Mouse (Mus musculus): Measurements from ENCODE around the gene Wipi1. TPM values are rescaled to one million over a fixed set of nuclear protein-coding genes. Genes with fewer than 3 reads are reported as not detected.
A peak's percentile ranks its signal among the peaks of the same experiment; 100 is the strongest.

The Wipi1 gene
- polyA plus RNA-seq, 1 experiment from 2014 or later: 31.5 TPM

DNA sequence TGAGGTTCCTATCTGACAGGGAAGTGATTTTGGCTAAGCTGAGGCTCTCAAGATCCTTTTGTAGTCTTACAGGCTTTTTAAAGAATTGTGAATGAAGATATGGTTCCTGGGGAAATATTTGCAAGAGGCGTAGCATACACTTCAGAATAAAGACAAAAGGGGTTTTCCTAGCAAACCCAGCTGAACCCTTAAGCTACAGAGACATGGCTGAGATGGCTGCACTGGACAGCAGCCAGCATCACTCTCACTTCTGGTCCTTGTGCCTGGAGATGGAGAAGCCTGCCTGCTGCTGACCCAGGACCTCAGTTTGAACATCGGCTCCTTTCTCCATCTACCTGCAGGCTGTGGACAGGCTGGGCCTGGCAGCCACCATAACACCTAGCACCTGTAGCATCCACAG is 37.2 kb downstream of the Wipi1 start:
- Histone ChIP-seq H3K36me3 (ENCODE audit: control insufficient read depth, insufficient read depth, low read length) (peaks cover 61% of the 10 kb centered on the region), H3K27ac (replicated peaks in 1 of 2; ENCODE audit: control insufficient read depth in 1 of 2, insufficient read depth in 1 of 2, low read depth in 2 of 2, low read length in 2 of 2) (no peak overlapping the region), H3K4me2 (ENCODE audit: low read length) (no peak overlapping the region), H3K9ac (ENCODE audit: low read length) (no peak overlapping the region), H3K27me3 (ENCODE audit: control insufficient read depth, insufficient read depth, low read length) (no peaks in the 10 kb centered on the region), H3K4me3 (ENCODE audit: control insufficient read depth in 1 of 2, insufficient read depth in 1 of 2, low read depth in 1 of 2, low read length in 2 of 2) (no peak overlapping the region), H3K4me1 (ENCODE audit: control insufficient read depth in 2 of 2, insufficient read depth in 2 of 2, low read length in 2 of 2) (peaks cover 0 to 2% of the 10 kb centered on the region in 2 experiments; a peak in 1 of 4 replicates), H3K9me3 (ENCODE audit: control insufficient read depth, low read length) (no peaks in the 10 kb centered on the region)
- WGBS: 86% methylated on average over 2 of the region's 2 CpGs
- ATAC-seq (ENCODE audit: insufficient number of reproducible peaks, insufficient read depth, low FRiP score, low read depth): no peak

DNA sequence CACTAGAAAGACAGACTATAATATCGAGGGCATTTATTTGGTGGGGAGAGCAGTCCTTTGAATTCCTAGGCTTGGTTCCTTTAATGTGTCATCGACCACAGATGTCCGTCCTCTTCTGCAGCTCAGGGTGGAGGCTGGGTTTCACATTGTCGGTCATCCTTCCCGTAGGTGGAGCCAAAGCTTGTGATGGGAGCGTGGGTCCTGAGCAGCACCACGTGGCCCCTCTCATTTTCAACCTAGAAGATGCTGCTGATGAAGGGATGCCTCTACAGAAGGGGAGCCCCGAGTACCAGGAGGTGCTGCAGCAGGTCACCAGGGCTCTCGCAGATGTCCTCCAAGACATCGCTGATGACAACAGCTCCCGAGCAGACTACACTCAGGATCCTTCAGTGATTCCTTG is 39.7 kb downstream of the Wipi1 start:
- Histone ChIP-seq H3K4me3 (ENCODE audit: control insufficient read depth in 1 of 2, insufficient read depth in 1 of 2, low read depth in 1 of 2, low read length in 2 of 2) (no peak overlapping the region), H3K4me2 (ENCODE audit: low read length) (no peak overlapping the region), H3K27ac (replicated peaks in 1 of 2; ENCODE audit: control insufficient read depth in 1 of 2, insufficient read depth in 1 of 2, low read depth in 2 of 2, low read length in 2 of 2) (no peak overlapping the region), H3K9me3 (ENCODE audit: control insufficient read depth, low read length) (no peaks in the 10 kb centered on the region), H3K27me3 (ENCODE audit: control insufficient read depth, insufficient read depth, low read length) (no peaks in the 10 kb centered on the region), H3K36me3 (ENCODE audit: control insufficient read depth, insufficient read depth, low read length) (peaks cover 36% of the 10 kb centered on the region), H3K9ac (ENCODE audit: low read length) (no peak overlapping the region), H3K4me1 (ENCODE audit: control insufficient read depth in 2 of 2, insufficient read depth in 2 of 2, low read length in 2 of 2) (peaks cover 0 to 2% of the 10 kb centered on the region in 2 experiments; a peak in 1 of 4 replicates)
- 80% methylated on average over 11 of the region's 11 CpGs for WGBS
- no peak for ATAC-seq (ENCODE audit: insufficient number of reproducible peaks, insufficient read depth, low FRiP score, low read depth)

DNA sequence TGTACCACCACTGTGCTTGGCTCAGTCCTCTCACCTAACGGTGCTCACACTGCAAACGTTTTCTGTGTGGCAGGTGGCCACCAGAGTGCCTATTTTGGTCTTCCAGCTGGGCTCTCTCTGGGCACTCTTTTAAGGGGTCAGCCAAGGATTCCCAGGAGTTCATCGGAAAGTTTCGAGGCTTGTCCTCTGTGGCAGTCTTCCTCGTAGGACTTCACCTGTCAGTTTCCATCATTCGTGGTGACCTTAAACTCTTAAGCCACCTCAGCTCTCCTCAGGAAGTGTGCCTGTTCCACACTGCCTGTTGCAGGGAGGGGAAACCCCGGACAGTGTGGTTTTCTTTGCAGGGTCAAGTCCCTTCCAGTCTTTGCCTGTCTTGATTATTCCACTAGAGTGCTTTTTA is 42.0 kb downstream of the Wipi1 start:
- Histone ChIP-seq H3K36me3 (ENCODE audit: control insufficient read depth, insufficient read depth, low read length) (peaks cover 15% of the 10 kb centered on the region; the same call in 1 of the 2 replicates), H3K9me3 (ENCODE audit: control insufficient read depth, low read length) (no peaks in the 10 kb centered on the region), H3K27me3 (ENCODE audit: control insufficient read depth, insufficient read depth, low read length) (no peaks in the 10 kb centered on the region), H3K4me2 (ENCODE audit: low read length) (no peak overlapping the region), H3K27ac (replicated peaks in 1 of 2; ENCODE audit: control insufficient read depth in 1 of 2, insufficient read depth in 1 of 2, low read depth in 2 of 2, low read length in 2 of 2) (no peak overlapping the region), H3K4me1 (ENCODE audit: control insufficient read depth in 2 of 2, insufficient read depth in 2 of 2, low read length in 2 of 2) (peaks cover 0 to 2% of the 10 kb centered on the region in 2 experiments; a peak in 1 of 4 replicates), H3K4me3 (ENCODE audit: control insufficient read depth in 1 of 2, insufficient read depth in 1 of 2, low read depth in 1 of 2, low read length in 2 of 2) (no peak overlapping the region), H3K9ac (ENCODE audit: low read length) (no peak overlapping the region)
- no peak for ATAC-seq (ENCODE audit: insufficient number of reproducible peaks, insufficient read depth, low FRiP score, low read depth)
- 58% methylated on average over 7 of the region's 7 CpGs for WGBS

DNA sequence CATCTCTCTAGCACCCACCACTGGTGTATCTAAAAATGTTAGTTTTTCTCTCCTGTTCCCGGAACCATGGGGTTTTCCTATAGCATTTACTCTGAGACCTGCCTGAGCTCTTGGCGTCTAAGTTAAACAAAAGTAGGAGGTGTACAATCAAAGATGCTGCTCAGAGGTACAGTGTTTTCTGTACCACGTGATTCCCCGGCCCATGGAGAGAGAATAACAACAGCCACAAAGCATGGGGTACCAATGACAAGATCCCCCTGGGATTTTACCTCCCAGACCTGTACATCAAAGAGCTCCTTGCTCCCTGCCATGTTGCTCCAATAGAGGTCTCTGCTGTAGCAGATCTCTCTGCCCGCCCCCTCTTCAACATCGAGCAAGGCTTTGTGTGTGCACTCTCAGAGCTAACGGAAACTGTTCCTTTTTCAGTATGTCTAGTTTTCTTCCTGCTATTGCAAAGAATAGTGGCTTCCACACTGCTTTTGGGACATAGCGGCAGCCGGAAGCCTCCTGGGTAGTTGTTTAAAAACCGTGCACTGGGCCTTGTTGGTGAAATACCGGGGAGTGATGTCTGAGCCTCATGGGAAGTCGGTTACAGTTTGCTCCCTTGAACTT is 42.7 kb downstream of the Wipi1 start:
- H3K27me3 ChIP-seq (ENCODE audit: control insufficient read depth, insufficient read depth, low read length): no peaks in the 10 kb centered on the region
- 64% methylated on average over 12 of the region's 12 CpGs for WGBS
- H3K4me3 ChIP-seq (ENCODE audit: control insufficient read depth in 1 of 2, insufficient read depth in 1 of 2, low read depth in 1 of 2, low read length in 2 of 2): no peak overlapping the region
- H3K27ac ChIP-seq (replicated peaks in 1 of 2; ENCODE audit: control insufficient read depth in 1 of 2, insufficient read depth in 1 of 2, low read depth in 2 of 2, low read length in 2 of 2): no peak overlapping the region
- H3K9me3 ChIP-seq (ENCODE audit: control insufficient read depth, low read length): no peaks in the 10 kb centered on the region
- H3K4me2 ChIP-seq (ENCODE audit: low read length): no peak overlapping the region
- no peak overlapping the region for H3K9ac ChIP-seq (ENCODE audit: low read length)
- ATAC-seq (ENCODE audit: insufficient number of reproducible peaks, insufficient read depth, low FRiP score, low read depth): no peak
- peaks cover 0 to 2% of the 10 kb centered on the region in 2 experiments; a peak in 1 of 4 replicates for H3K4me1 ChIP-seq (ENCODE audit: control insufficient read depth in 2 of 2, insufficient read depth in 2 of 2, low read length in 2 of 2)
- H3K36me3 ChIP-seq (ENCODE audit: control insufficient read depth, insufficient read depth, low read length): peaks cover 8% of the 10 kb centered on the region; the same call in 1 of the 2 replicates

DNA sequence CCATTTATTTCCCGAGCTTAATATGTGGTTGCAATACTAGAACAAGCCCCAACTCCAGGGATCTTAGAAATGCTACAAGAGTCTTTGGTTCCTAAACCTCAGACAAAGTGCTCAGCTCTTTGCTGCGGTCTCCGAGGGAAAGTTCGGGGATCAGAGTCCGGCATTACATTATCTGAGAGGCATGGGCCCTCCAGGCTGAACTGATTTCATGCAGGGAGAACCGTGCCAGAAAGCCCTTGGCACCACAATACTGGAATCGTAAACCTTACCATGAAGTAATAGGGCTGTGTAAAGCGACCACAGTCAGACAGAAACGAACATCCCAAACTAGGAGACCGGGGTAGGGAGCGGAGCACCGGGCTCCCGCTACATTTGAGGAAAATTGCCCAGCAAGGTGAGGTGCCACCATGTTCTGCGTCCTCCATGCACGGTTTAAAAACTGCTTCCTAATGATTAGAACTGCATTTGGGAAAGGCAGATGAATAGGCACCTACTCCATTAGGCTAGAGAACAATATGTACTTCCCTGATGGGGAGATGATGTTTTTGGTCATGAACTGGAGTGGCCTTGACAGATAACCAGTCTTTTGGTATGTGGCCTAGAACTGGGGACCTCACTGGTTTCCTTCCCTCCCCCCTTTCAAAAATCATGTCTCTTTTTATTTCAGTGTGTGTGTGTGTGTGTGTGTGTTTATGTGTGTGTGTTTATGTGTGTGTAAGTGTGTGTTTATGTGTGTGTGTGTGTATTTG is 47.1 kb downstream of the Wipi1 start:
- no peak overlapping the region for H3K4me3 ChIP-seq (ENCODE audit: control insufficient read depth in 1 of 2, insufficient read depth in 1 of 2, low read depth in 1 of 2, low read length in 2 of 2)
- no peaks in the 10 kb centered on the region for H3K27me3 ChIP-seq (ENCODE audit: control insufficient read depth, insufficient read depth, low read length)
- H3K9ac ChIP-seq (ENCODE audit: low read length): no peak overlapping the region
- H3K36me3 ChIP-seq (ENCODE audit: control insufficient read depth, insufficient read depth, low read length): no peaks in the 10 kb centered on the region
- H3K9me3 ChIP-seq (ENCODE audit: control insufficient read depth, low read length): no peaks in the 10 kb centered on the region
- WGBS: 82% methylated on average over 15 of the region's 15 CpGs
- ATAC-seq (ENCODE audit: insufficient number of reproducible peaks, insufficient read depth, low FRiP score, low read depth): no peak
- no peak overlapping the region for H3K4me2 ChIP-seq (ENCODE audit: low read length)
- H3K4me1 ChIP-seq (ENCODE audit: control insufficient read depth in 2 of 2, insufficient read depth in 2 of 2, low read length in 2 of 2): peaks cover 9 to 16% of the 10 kb centered on the region in 2 experiments
- no peak overlapping the region for H3K27ac ChIP-seq (replicated peaks in 1 of 2; ENCODE audit: control insufficient read depth in 1 of 2, insufficient read depth in 1 of 2, low read depth in 2 of 2, low read length in 2 of 2)

DNA sequence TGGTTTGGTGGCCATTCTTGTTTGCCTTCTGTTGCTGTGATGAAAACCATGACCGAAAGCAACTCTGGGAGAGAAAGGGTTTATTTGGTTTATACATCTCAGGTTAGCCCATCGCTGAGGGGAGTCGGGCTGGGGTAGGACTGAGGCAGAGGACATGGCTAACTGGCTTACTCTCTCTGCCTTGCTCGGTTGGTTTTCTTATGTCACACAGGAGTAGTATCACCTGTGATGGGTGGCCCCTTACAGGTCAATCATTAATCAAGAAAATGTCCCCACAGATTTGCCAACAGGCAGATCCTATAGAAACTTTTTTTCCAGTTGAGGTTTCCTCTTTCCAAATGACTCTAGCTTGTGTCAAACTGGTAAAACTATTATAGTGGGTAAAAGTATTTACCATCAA is 48.1 kb downstream of the Wipi1 start:
- WGBS: 86% methylated on average over 4 of the region's 4 CpGs
- H3K4me3 ChIP-seq (ENCODE audit: control insufficient read depth in 1 of 2, insufficient read depth in 1 of 2, low read depth in 1 of 2, low read length in 2 of 2): no peak overlapping the region
- H3K27me3 ChIP-seq (ENCODE audit: control insufficient read depth, insufficient read depth, low read length): no peaks in the 10 kb centered on the region
- H3K36me3 ChIP-seq (ENCODE audit: control insufficient read depth, insufficient read depth, low read length): no peaks in the 10 kb centered on the region
- no peak overlapping the region for H3K9ac ChIP-seq (ENCODE audit: low read length)
- H3K27ac ChIP-seq (replicated peaks in 1 of 2; ENCODE audit: control insufficient read depth in 1 of 2, insufficient read depth in 1 of 2, low read depth in 2 of 2, low read length in 2 of 2): no peak overlapping the region
- peaks cover 9 to 16% of the 10 kb centered on the region in 2 experiments for H3K4me1 ChIP-seq (ENCODE audit: control insufficient read depth in 2 of 2, insufficient read depth in 2 of 2, low read length in 2 of 2)
- H3K4me2 ChIP-seq (ENCODE audit: low read length): no peak overlapping the region
- H3K9me3 ChIP-seq (ENCODE audit: control insufficient read depth, low read length): no peaks in the 10 kb centered on the region
- ATAC-seq (ENCODE audit: insufficient number of reproducible peaks, insufficient read depth, low FRiP score, low read depth): no peak

DNA sequence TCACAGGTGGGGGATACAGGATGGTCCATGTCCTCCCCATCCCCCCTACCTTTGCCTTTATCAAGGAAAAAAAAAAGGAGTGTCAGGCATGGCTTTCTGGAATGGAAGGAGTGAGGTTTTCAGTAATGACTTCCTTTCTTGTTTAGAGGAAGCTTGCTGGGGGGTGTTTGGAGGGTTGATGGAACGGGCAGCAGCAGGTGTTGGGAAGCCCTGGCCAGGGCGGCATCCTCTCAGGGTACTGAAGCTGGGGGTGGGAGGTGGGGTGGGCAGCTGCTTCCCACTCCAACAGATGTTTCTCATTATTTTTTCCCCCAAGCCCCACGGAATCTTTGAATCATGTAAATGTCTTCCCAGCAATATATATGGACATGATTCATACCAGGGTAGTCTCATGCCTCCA is 50.3 kb downstream of the Wipi1 start:
- no peaks in the 10 kb centered on the region for H3K27me3 ChIP-seq (ENCODE audit: control insufficient read depth, insufficient read depth, low read length)
- H3K4me2 ChIP-seq (ENCODE audit: low read length): no peak overlapping the region
- H3K4me3 ChIP-seq (ENCODE audit: control insufficient read depth in 1 of 2, insufficient read depth in 1 of 2, low read depth in 1 of 2, low read length in 2 of 2): no peak overlapping the region
- H3K27ac ChIP-seq (replicated peaks in 1 of 2; ENCODE audit: control insufficient read depth in 1 of 2, insufficient read depth in 1 of 2, low read depth in 2 of 2, low read length in 2 of 2): peak overlapping the region; percentile 28 to 35; a peak in 2 of 4 replicates
- WGBS: 67% methylated on average over 3 of the region's 3 CpGs
- H3K9ac ChIP-seq (ENCODE audit: low read length): no peak overlapping the region
- no peaks in the 10 kb centered on the region for H3K9me3 ChIP-seq (ENCODE audit: control insufficient read depth, low read length)
- ATAC-seq (ENCODE audit: insufficient number of reproducible peaks, insufficient read depth, low FRiP score, low read depth): no peak
- H3K36me3 ChIP-seq (ENCODE audit: control insufficient read depth, insufficient read depth, low read length): no peaks in the 10 kb centered on the region
- peaks cover 16 to 26% of the 10 kb centered on the region in 2 experiments for H3K4me1 ChIP-seq (ENCODE audit: control insufficient read depth in 2 of 2, insufficient read depth in 2 of 2, low read length in 2 of 2)
